Mouse (Mus musculus): ENCODE data around the gene Cenpa.

- TF ChIP-seq CTCF (IDR thresholded peaks at IDR 0.05; ENCODE audit: borderline replicate concordance, control insufficient read depth, extremely low read depth, insufficient read depth, low read length, poor library complexity) (no peak), POLR2A (IDR thresholded peaks at IDR 0.05; ENCODE audit: control insufficient read depth, extremely low read depth, insufficient read depth, low read length, poor library complexity) (no peak)
Observed at GRCm38 (mm10) chr5:30650756-30651155, 15.8 kb upstream of the Cenpa start.

Measured in thymus, adult 2 months (tissue).